Mouse (Mus musculus) erythroblast, embryonic 14.5 days (primary cell): ENCODE data around the gene Tex26.

Experiments
- GATA1 ChIP-seq: IDR thresholded peaks from 2 replicates; pipeline ENCODE4 v1.6.1; 2012; ENCODE audit warnings: low read length, inconsistent platforms, mixed read lengths
- TAL1 ChIP-seq: IDR thresholded peaks from 3 replicates; pipeline ENCODE4 v1.6.1; 2012; ENCODE audit warnings: low read length, inconsistent platforms, mixed read lengths

DNA sequence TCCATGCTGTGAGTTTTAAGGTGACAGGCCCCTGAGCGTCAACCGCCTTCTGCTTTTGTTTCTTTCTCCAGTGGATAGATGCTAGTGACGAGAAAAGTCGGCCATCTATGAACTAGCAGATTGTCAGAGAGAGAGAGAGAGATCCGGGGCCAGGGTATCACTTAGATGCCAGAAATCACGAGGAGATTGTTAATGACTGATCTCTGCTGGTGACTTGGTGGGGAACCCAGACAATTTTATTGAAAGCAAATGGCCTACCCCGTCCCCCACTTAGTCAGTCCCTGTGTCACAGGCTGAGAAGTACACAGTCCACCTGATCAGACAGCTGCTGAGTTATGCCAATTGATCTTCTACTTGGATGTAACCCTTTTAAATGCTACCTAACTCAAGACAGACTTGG lies 9.9 kb downstream of the Tex26 start:
- no peak for TF ChIP-seq TAL1
- TF ChIP-seq GATA1: no peak
